In genomic region chr5:123626631-123627030, GRCm38 (mm10) we compare ENCODE assay signal across 8 mouse cellular contexts. TPM values are rescaled to one million over a fixed set of nuclear protein-coding genes. Genes with fewer than 3 reads are reported as not detected.
DNase-seq lines count a peak whose midpoint lies in the region; ATAC-seq and TF ChIP-seq lines count a peak whose summit lies in the region.

No protein-coding gene starts in this region.

- peak; percentile 48 for TF ChIP-seq CTCF in C2C12 (IDR thresholded peaks at IDR 0.05; ENCODE audit: control insufficient read depth, insufficient read depth, insufficient read length)
- peak; percentile 63; the same call in 1 of the 2 replicates for TF ChIP-seq CTCF in spleen, adult 2 months (IDR thresholded peaks at IDR 0.05; ENCODE audit: extremely low read depth, insufficient read depth, insufficient read length, insufficient replicate concordance)

- DNase-seq in frontal cortex, postnatal 36 days (ENCODE audit: low spot score in 2 of 2), result peak; percentile 38 to 64
- no peak for DNase-seq in frontal cortex, postnatal 25 days (ENCODE audit: low spot score in 2 of 2)
- peak; percentile 73 to 82 for DNase-seq in adrenal gland, postnatal 36 days
- peak; percentile 81 for DNase-seq in kidney, adult 9 months
- peak; percentile 81 for DNase-seq in lung, postnatal 25 days (ENCODE audit: low spot score)
- DNase-seq in spleen, adult 2 months (ENCODE audit: low read depth in 1 of 2, low spot score in 2 of 2), result peak; percentile 47 to 58

- peaks cover 33% of the 10 kb centered on the region for H3K36me3 ChIP-seq in C2C12 (ENCODE audit: control insufficient read depth, insufficient read depth)
- peaks cover 60% of the 10 kb centered on the region for H3K36me3 ChIP-seq in forebrain, embryonic 15.5 days
- peaks cover 4% of the 10 kb centered on the region for H3K36me3 ChIP-seq in spleen, adult 2 months (ENCODE audit: control insufficient read depth, insufficient read depth, low read length)

- 0 out of 2 replicates have a peak overlapping the region, but pooled peaks have one; percentile 11 for H3K27ac ChIP-seq in forebrain, embryonic 15.5 days (replicated peaks)
- H3K27ac ChIP-seq in spleen, adult 2 months (ENCODE audit: insufficient read depth, low read length), result no peak overlapping the region

- no peak overlapping the region for H3K4me2 ChIP-seq in forebrain, embryonic 15.5 days (replicated peaks)

- no peaks in the 10 kb centered on the region for H3K4me1 ChIP-seq in forebrain, embryonic 15.5 days
- H3K4me1 ChIP-seq in spleen, adult 2 months (ENCODE audit: control insufficient read depth, insufficient read depth, insufficient read length), result no peaks in the 10 kb centered on the region

- H3K79me3 ChIP-seq in C2C12 (ENCODE audit: low read depth), result no peaks in the 10 kb centered on the region

- no peaks in the 10 kb centered on the region for H3K27me3 ChIP-seq in C2C12 (ENCODE audit: control insufficient read depth, insufficient read depth, insufficient read length)
- no peaks in the 10 kb centered on the region for H3K27me3 ChIP-seq in forebrain, embryonic 15.5 days
- no peaks in the 10 kb centered on the region for H3K27me3 ChIP-seq in spleen, adult 2 months (ENCODE audit: control insufficient read depth, insufficient read depth, low read length)

- no peak for ATAC-seq in forebrain, embryonic 15.5 days (replicated peaks)

- no peak overlapping the region for H3K4me3 ChIP-seq in C2C12 (ENCODE audit: insufficient read depth, poor library complexity, severe bottlenecking)
- no peak overlapping the region for H3K4me3 ChIP-seq in forebrain, embryonic 15.5 days
- H3K4me3 ChIP-seq in spleen, adult 2 months (ENCODE audit: extremely low read depth, insufficient read depth, insufficient read length), result no peak overlapping the region

- H3K9me3 ChIP-seq in forebrain, embryonic 15.5 days, result no peaks in the 10 kb centered on the region

- no peak overlapping the region for H3K9ac ChIP-seq in forebrain, embryonic 15.5 days (replicated peaks)

- H3K79me2 ChIP-seq in C2C12 (ENCODE audit: control insufficient read depth, insufficient read depth), result no peaks in the 10 kb centered on the region

- TF ChIP-seq POLR2A in spleen, adult 2 months (IDR thresholded peaks at IDR 0.05; ENCODE audit: low read depth, low read length), result no peak

- H3ac ChIP-seq in C2C12 (ENCODE audit: control insufficient read depth, insufficient read length, low read depth), result no peak overlapping the region

- WGBS in forebrain, embryonic 15.5 days, result 29% methylated on average over 8 of the region's 8 CpGs
- WGBS in spleen, adult 2 months, result 27% methylated on average over 8 of the region's 8 CpGs

TF ChIP-seq in C2C12, 6 proteins besides CTCF, POLR2A, EP300 and RAD21:
- TF ChIP-seq FOSL1 (IDR thresholded peaks at IDR 0.05; ENCODE audit: insufficient read depth, low read length, poor library complexity, severe bottlenecking) (no peak), CEBPB (IDR thresholded peaks at IDR 0.05; ENCODE audit: low read depth) (no peak)

RNA-seq across cellular contexts. Expression of gene Vps33a, which starts 53.8 kb away (rescaled TPM):
- polyA plus RNA-seq in C2C12 (2012; fragmentation: generic; extraction: Trizol), result 18.4 TPM
- 10 to 100 TPM; 37.4 to 43.4 TPM for total RNA-seq in adrenal gland, postnatal 36 days (2021)
- polyA plus RNA-seq in forebrain, embryonic 15.5 days (2015; fragmentation: Nextera tagmentation; extraction: Ambion mirVana), result 41.2 and 42.3 TPM in 2 replicates
- polyA plus RNA-seq in spleen, adult 2 months (2012; rRNA removed), result 11.0 and 12.2 TPM in 2 replicates

RNA-seq across cellular contexts. Expression of gene Clip1, which starts 57.8 kb away (rescaled TPM):
- 12.7 TPM for polyA plus RNA-seq in C2C12 (2012; fragmentation: generic; extraction: Trizol)
- 10 to 100 TPM; 70.7 to 75.3 TPM for total RNA-seq in adrenal gland, postnatal 36 days (2021)
- 80.0 and 84.5 TPM in 2 replicates for polyA plus RNA-seq in forebrain, embryonic 15.5 days (2015; fragmentation: Nextera tagmentation; extraction: Ambion mirVana)
- polyA plus RNA-seq in spleen, adult 2 months (2012; rRNA removed), result 10.8 and 11.4 TPM in 2 replicates

Comparison
In these comparisons a context has a peak if more than half of its experiments do, and no peak if none do; other contexts are left out.
1. DNase-seq: peak in frontal cortex, postnatal 36 days (2 of 2), adrenal gland, postnatal 36 days (2 of 2), kidney, adult 9 months (single experiment), lung, postnatal 25 days (single experiment) and spleen, adult 2 months (2 of 2); none in frontal cortex, postnatal 25 days (0 of 2).